Mouse (Mus musculus): ENCODE measurements at regions not wholly inside any gene's neighbourhood (a gene's known extent, or its start where the extent isn't known, plus 50 kb on each side); places are given as distances from the start of the nearest gene placed in this dataset. TPM values are rescaled to one million over a fixed set of nuclear protein-coding genes. Genes with fewer than 3 reads are reported as not detected.

Small RNAs in the stretch of these regions (microRNA-seq; reads per million reads assigned to microRNA genes)
- gene Gm23075: not detected

All from neural tube, embryonic 11.5 days (tissue).